Comparison of ENCODE assay signal across 12 mouse cellular contexts in genomic region chr13:48864673-48865356, GRCm38 (mm10). TPM values are rescaled to one million over a fixed set of nuclear protein-coding genes. Genes with fewer than 3 reads are reported as not detected.
DNase-seq lines count a peak whose midpoint lies in the region; ATAC-seq lines count a peak whose summit lies in the region.
"Had no signal": no experiment of that assay in that cellular context is flagged by ENCODE, and none has a peak within 500 bp of the region (broad histone marks: within the 10 kb centered on the region; RNA-seq: fewer than 3 reads in every experiment).

No protein-coding gene starts in this region.

- ATAC-seq in heart, embryonic 11.5 days (replicated peaks; ENCODE audit: insufficient number of reproducible peaks, low FRiP score, low TSS enrichment): no peak
- no peak for ATAC-seq in midbrain, embryonic 11.5 days (ENCODE audit: low FRiP score)
- ATAC-seq in midbrain, embryonic 14.5 days (ENCODE audit: low FRiP score, low TSS enrichment): no peak
- ATAC-seq in hindbrain, embryonic 12.5 days (ENCODE audit: low FRiP score): no peak

- WGBS in heart, embryonic 11.5 days (ENCODE audit: insufficient replicate concordance): 65% methylated on average over 12 of the region's 12 CpGs
- WGBS in midbrain, embryonic 11.5 days: 73% methylated on average over 12 of the region's 12 CpGs
- WGBS in midbrain, embryonic 14.5 days: 73% methylated on average over 12 of the region's 12 CpGs
- 80% methylated on average over 12 of the region's 12 CpGs for WGBS in hindbrain, embryonic 12.5 days

- no peak overlapping the region for H3K4me3 ChIP-seq in heart, embryonic 11.5 days (ENCODE audit: low read depth, low read length)
- H3K4me3 ChIP-seq in midbrain, embryonic 11.5 days (ENCODE audit: low read depth, low read length): no peak overlapping the region
- no peak overlapping the region for H3K4me3 ChIP-seq in midbrain, embryonic 14.5 days (replicated peaks; ENCODE audit: low read depth, low read length)
- no peak overlapping the region for H3K4me3 ChIP-seq in hindbrain, embryonic 12.5 days
- H3K4me3 ChIP-seq: kidney, embryonic 15.5 days had no signal

- H3K9ac ChIP-seq in heart, embryonic 11.5 days (ENCODE audit: low read depth, low read length): no peak overlapping the region
- H3K9ac ChIP-seq in midbrain, embryonic 11.5 days (ENCODE audit: low read length): 0 out of 2 replicates have a peak overlapping the region, but pooled peaks have one; percentile 12
- no peak overlapping the region for H3K9ac ChIP-seq in midbrain, embryonic 14.5 days (replicated peaks; ENCODE audit: low read length)
- H3K9ac ChIP-seq in hindbrain, embryonic 12.5 days: no peak overlapping the region
- H3K9ac ChIP-seq: kidney, embryonic 15.5 days had no signal

- H3K9me3 ChIP-seq in heart, embryonic 11.5 days (replicated peaks; ENCODE audit: control insufficient read depth, low read length): no peaks in the 10 kb centered on the region
- H3K9me3 ChIP-seq in midbrain, embryonic 11.5 days (ENCODE audit: control insufficient read depth, low read length): no peaks in the 10 kb centered on the region
- no peaks in the 10 kb centered on the region for H3K9me3 ChIP-seq in midbrain, embryonic 14.5 days (ENCODE audit: control insufficient read depth, low read length)
- no peaks in the 10 kb centered on the region; the same call in 1 of the 2 replicates for H3K9me3 ChIP-seq in hindbrain, embryonic 12.5 days (replicated peaks)
- H3K9me3 ChIP-seq: kidney, embryonic 15.5 days had no signal

- H3K4me1 ChIP-seq in heart, embryonic 11.5 days (ENCODE audit: control insufficient read depth, insufficient read depth, low read length): peaks cover 26% of the 10 kb centered on the region
- peaks cover 14% of the 10 kb centered on the region for H3K4me1 ChIP-seq in midbrain, embryonic 11.5 days (ENCODE audit: control insufficient read depth, insufficient read depth, low read length)
- H3K4me1 ChIP-seq in midbrain, embryonic 14.5 days (ENCODE audit: control insufficient read depth, insufficient read depth, low read length): peaks cover 21% of the 10 kb centered on the region
- H3K4me1 ChIP-seq in hindbrain, embryonic 12.5 days: peaks cover 36% of the 10 kb centered on the region

- peak; percentile 86 for DNase-seq in heart, adult 11 months
- no peak for DNase-seq in midbrain, embryonic 11.5 days (ENCODE audit: low spot score, missing footprints)
- DNase-seq in midbrain, embryonic 14.5 days: no peak
- DNase-seq in cerebellum, postnatal 36 days: peak; percentile 50 to 61
- DNase-seq in natural killer cell, adult 2 months (ENCODE audit: low spot score in 2 of 2): no peak
- DNase-seq: adrenal gland, postnatal 14 days; heart, postnatal 14 days; lung, adult 18-20 months; right cerebral cortex, postnatal 14 days had no signal

- no peaks in the 10 kb centered on the region for H3K27me3 ChIP-seq in heart, embryonic 11.5 days (ENCODE audit: control insufficient read depth, insufficient read depth, low read length)
- no peaks in the 10 kb centered on the region for H3K27me3 ChIP-seq in midbrain, embryonic 11.5 days (ENCODE audit: control insufficient read depth, insufficient read depth, low read length)
- H3K27me3 ChIP-seq in midbrain, embryonic 14.5 days (ENCODE audit: control insufficient read depth, insufficient read depth, low read length): no peaks in the 10 kb centered on the region
- no peaks in the 10 kb centered on the region for H3K27me3 ChIP-seq in hindbrain, embryonic 12.5 days
- H3K27me3 ChIP-seq: kidney, embryonic 15.5 days had no signal

- no peak overlapping the region for H3K4me2 ChIP-seq in heart, embryonic 11.5 days
- H3K4me2 ChIP-seq in midbrain, embryonic 11.5 days: no peak overlapping the region
- H3K4me2 ChIP-seq in midbrain, embryonic 14.5 days (ENCODE audit: low read length): no peak overlapping the region
- H3K4me2 ChIP-seq in hindbrain, embryonic 12.5 days (replicated peaks): no peak overlapping the region
- H3K4me2 ChIP-seq: kidney, embryonic 15.5 days had no signal

- no peak overlapping the region for H3K27ac ChIP-seq in heart, embryonic 11.5 days (ENCODE audit: low read depth, low read length)
- H3K27ac ChIP-seq in midbrain, embryonic 11.5 days (ENCODE audit: low read depth, low read length): no peak overlapping the region
- H3K27ac ChIP-seq in midbrain, embryonic 14.5 days (replicated peaks; ENCODE audit: low read depth, low read length): no peak overlapping the region
- H3K27ac ChIP-seq in hindbrain, embryonic 12.5 days: no peak overlapping the region
- H3K27ac ChIP-seq: kidney, embryonic 15.5 days had no signal

- H3K36me3 ChIP-seq in heart, embryonic 11.5 days (ENCODE audit: control insufficient read depth, insufficient read depth, low read length): no peaks in the 10 kb centered on the region
- no peaks in the 10 kb centered on the region for H3K36me3 ChIP-seq in midbrain, embryonic 11.5 days (ENCODE audit: control insufficient read depth, insufficient read depth, low read length)
- no peaks in the 10 kb centered on the region for H3K36me3 ChIP-seq in midbrain, embryonic 14.5 days (ENCODE audit: control insufficient read depth, insufficient read depth, low read length)
- 0 out of 2 replicates have a peak, but pooled peaks cover 3% of the 10 kb centered on the region for H3K36me3 ChIP-seq in hindbrain, embryonic 12.5 days
- H3K36me3 ChIP-seq: kidney, embryonic 15.5 days had no signal

RNA-seq across cellular contexts. Expression of gene Phf2, which starts 6.1 kb away (rescaled TPM):
- 5.3 and 7.5 TPM in 2 replicates for polyA plus RNA-seq in heart, embryonic 11.5 days (2014; fragmentation: Nextera tagmentation; extraction: Ambion mirVana)
- 9.8 and 10.7 TPM in 2 replicates for polyA plus RNA-seq in midbrain, embryonic 11.5 days (2014; fragmentation: Nextera tagmentation; extraction: Ambion mirVana)
- 12.1 and 14.3 TPM in 2 replicates for polyA plus RNA-seq in midbrain, embryonic 14.5 days (2014; fragmentation: Nextera tagmentation; extraction: Ambion mirVana)
- polyA plus RNA-seq in hindbrain, embryonic 12.5 days (2016; fragmentation: Nextera tagmentation; extraction: Ambion mirVana): 10.7 and 11.3 TPM in 2 replicates

Comparison
In these comparisons a context has a peak if more than half of its experiments do, and no peak if none do; other contexts are left out.
1. DNase-seq: peak in heart, adult 11 months (single experiment) and cerebellum, postnatal 36 days (2 of 2); none in midbrain, embryonic 11.5 days (single experiment), midbrain, embryonic 14.5 days (single experiment) and natural killer cell, adult 2 months (0 of 2).